Mouse (Mus musculus): ENCODE measurements at regions not wholly inside any gene's neighbourhood (a gene's known extent, or its start where the extent isn't known, plus 50 kb on each side); places are given as distances from the start of the nearest gene placed in this dataset.

GRCm38 (mm10) chr14:58494400-58494987, 424.1 kb downstream of the Fgf9 start:
- DNase-seq (ENCODE audit: low spot score) (no peak), ATAC-seq (replicated peaks; ENCODE audit: low FRiP score) (no peak)
- Histone ChIP-seq H3K36me3 (ENCODE audit: control insufficient read depth, insufficient read depth, low read length) (no peaks in the 10 kb centered on the region), H3K27ac (ENCODE audit: low read depth, low read length) (no peak overlapping the region), H3K9ac (ENCODE audit: low read length) (no peak overlapping the region), H3K27me3 (ENCODE audit: control insufficient read depth, insufficient read depth, low read length) (no peaks in the 10 kb centered on the region), H3K9me3 (ENCODE audit: control insufficient read depth, low read length) (no peaks in the 10 kb centered on the region), H3K4me2 (ENCODE audit: low read depth, low read length, severe bottlenecking) (no peak overlapping the region), H3K4me1 (replicated peaks; ENCODE audit: control insufficient read depth, insufficient read depth, low read length) (no peaks in the 10 kb centered on the region), H3K4me3 (ENCODE audit: low read depth, low read length) (no peak overlapping the region)
- WGBS, result 78% methylated on average over 5 of the region's 5 CpGs

GRCm38 (mm10) chr14:58492118-58492517, 421.8 kb downstream of the Fgf9 start:
- H3K27ac ChIP-seq (ENCODE audit: low read depth, low read length), result no peak overlapping the region
- no peak for ATAC-seq (replicated peaks; ENCODE audit: low FRiP score)
- no peaks in the 10 kb centered on the region for H3K4me1 ChIP-seq (replicated peaks; ENCODE audit: control insufficient read depth, insufficient read depth, low read length)
- H3K9me3 ChIP-seq (ENCODE audit: control insufficient read depth, low read length), result no peaks in the 10 kb centered on the region
- H3K27me3 ChIP-seq (ENCODE audit: control insufficient read depth, insufficient read depth, low read length), result no peaks in the 10 kb centered on the region
- H3K4me2 ChIP-seq (ENCODE audit: low read depth, low read length, severe bottlenecking), result no peak overlapping the region
- H3K4me3 ChIP-seq (ENCODE audit: low read depth, low read length), result no peak overlapping the region
- DNase-seq (ENCODE audit: low spot score), result no peak
- 91% methylated on average over 2 of the region's 2 CpGs for WGBS
- no peak overlapping the region for H3K9ac ChIP-seq (ENCODE audit: low read length)
- no peaks in the 10 kb centered on the region for H3K36me3 ChIP-seq (ENCODE audit: control insufficient read depth, insufficient read depth, low read length)

GRCm38 (mm10) chr14:58488803-58489202, 418.5 kb downstream of the Fgf9 start:
- Histone ChIP-seq H3K4me1 (replicated peaks; ENCODE audit: control insufficient read depth, insufficient read depth, low read length) (no peaks in the 10 kb centered on the region), H3K36me3 (ENCODE audit: control insufficient read depth, insufficient read depth, low read length) (no peaks in the 10 kb centered on the region), H3K4me2 (ENCODE audit: low read depth, low read length, severe bottlenecking) (no peak overlapping the region), H3K9me3 (ENCODE audit: control insufficient read depth, low read length) (no peaks in the 10 kb centered on the region), H3K27ac (ENCODE audit: low read depth, low read length) (no peak overlapping the region), H3K27me3 (ENCODE audit: control insufficient read depth, insufficient read depth, low read length) (no peaks in the 10 kb centered on the region), H3K9ac (ENCODE audit: low read length) (no peak overlapping the region), H3K4me3 (ENCODE audit: low read depth, low read length) (no peak overlapping the region)
- no peak for DNase-seq (ENCODE audit: low spot score)
- no peak for ATAC-seq (replicated peaks; ENCODE audit: low FRiP score)
- WGBS, result 87% methylated on average over 6 of the region's 6 CpGs

GRCm38 (mm10) chr14:58487836-58488235, 417.5 kb downstream of the Fgf9 start:
- no peak for ATAC-seq (replicated peaks; ENCODE audit: low FRiP score)
- H3K9me3 ChIP-seq (ENCODE audit: control insufficient read depth, low read length), result no peaks in the 10 kb centered on the region

GRCm38 (mm10) chr14:58480454-58480853, 410.1 kb downstream of the Fgf9 start:
- Histone ChIP-seq H3K4me3 (ENCODE audit: low read depth, low read length) (no peak overlapping the region), H3K27me3 (ENCODE audit: control insufficient read depth, insufficient read depth, low read length) (no peaks in the 10 kb centered on the region), H3K4me2 (ENCODE audit: low read depth, low read length, severe bottlenecking) (no peak overlapping the region), H3K36me3 (ENCODE audit: control insufficient read depth, insufficient read depth, low read length) (no peaks in the 10 kb centered on the region), H3K4me1 (replicated peaks; ENCODE audit: control insufficient read depth, insufficient read depth, low read length) (no peaks in the 10 kb centered on the region), H3K27ac (ENCODE audit: low read depth, low read length) (no peak overlapping the region), H3K9me3 (ENCODE audit: control insufficient read depth, low read length) (no peaks in the 10 kb centered on the region), H3K9ac (ENCODE audit: low read length) (no peak overlapping the region)
- 87% methylated on average over 2 of the region's 2 CpGs for WGBS
- DNase-seq (ENCODE audit: low spot score), result no peak
- no peak for ATAC-seq (replicated peaks; ENCODE audit: low FRiP score)

More at GRCm38 (mm10) chr14:58487836-58488235, 417.5 kb downstream of the Fgf9 start:
- Histone ChIP-seq H3K27ac (ENCODE audit: low read depth, low read length) (no peak overlapping the region), H3K4me3 (ENCODE audit: low read depth, low read length) (no peak overlapping the region), H3K4me1 (replicated peaks; ENCODE audit: control insufficient read depth, insufficient read depth, low read length) (no peaks in the 10 kb centered on the region), H3K4me2 (ENCODE audit: low read depth, low read length, severe bottlenecking) (no peak overlapping the region), H3K27me3 (ENCODE audit: control insufficient read depth, insufficient read depth, low read length) (no peaks in the 10 kb centered on the region), H3K9ac (ENCODE audit: low read length) (no peak overlapping the region), H3K36me3 (ENCODE audit: control insufficient read depth, insufficient read depth, low read length) (no peaks in the 10 kb centered on the region)
- no peak for DNase-seq (ENCODE audit: low spot score)
- 89% methylated on average over 6 of the region's 6 CpGs for WGBS

GRCm38 (mm10) chr14:58470678-58471077, 400.3 kb downstream of the Fgf9 start:
- Histone ChIP-seq H3K4me1 (replicated peaks; ENCODE audit: control insufficient read depth, insufficient read depth, low read length) (no peaks in the 10 kb centered on the region), H3K36me3 (ENCODE audit: control insufficient read depth, insufficient read depth, low read length) (no peaks in the 10 kb centered on the region), H3K4me2 (ENCODE audit: low read depth, low read length, severe bottlenecking) (no peak overlapping the region), H3K27me3 (ENCODE audit: control insufficient read depth, insufficient read depth, low read length) (no peaks in the 10 kb centered on the region), H3K4me3 (ENCODE audit: low read depth, low read length) (no peak overlapping the region), H3K27ac (ENCODE audit: low read depth, low read length) (no peak overlapping the region), H3K9me3 (ENCODE audit: control insufficient read depth, low read length) (no peaks in the 10 kb centered on the region), H3K9ac (ENCODE audit: low read length) (no peak overlapping the region)
- 55% methylated on average over 3 of the region's 3 CpGs for WGBS
- DNase-seq (ENCODE audit: low spot score), result no peak
- ATAC-seq (replicated peaks; ENCODE audit: low FRiP score), result no peak

- H3K36me3 ChIP-seq (ENCODE audit: control insufficient read depth, insufficient read depth, low read length), result no peaks in the 10 kb centered on the region
- no peak overlapping the region for H3K4me2 ChIP-seq (ENCODE audit: low read depth, low read length, severe bottlenecking)
- no peaks in the 10 kb centered on the region for H3K9me3 ChIP-seq (ENCODE audit: control insufficient read depth, low read length)
- H3K27ac ChIP-seq (ENCODE audit: low read depth, low read length), result no peak overlapping the region
- DNase-seq (ENCODE audit: low spot score), result no peak
- no peak for ATAC-seq (replicated peaks; ENCODE audit: low FRiP score)
- H3K9ac ChIP-seq (ENCODE audit: low read length), result no peak overlapping the region
- WGBS, result 81% methylated on average over 7 of the region's 7 CpGs
- no peaks in the 10 kb centered on the region for H3K4me1 ChIP-seq (replicated peaks; ENCODE audit: control insufficient read depth, insufficient read depth, low read length)
- no peaks in the 10 kb centered on the region for H3K27me3 ChIP-seq (ENCODE audit: control insufficient read depth, insufficient read depth, low read length)
- no peak overlapping the region for H3K4me3 ChIP-seq (ENCODE audit: low read depth, low read length)
Observed at GRCm38 (mm10) chr14:58468451-58468850, 398.1 kb downstream of the Fgf9 start.

- ATAC-seq (replicated peaks; ENCODE audit: low FRiP score) (no peak), DNase-seq (ENCODE audit: low spot score) (no peak)
- Histone ChIP-seq H3K9me3 (ENCODE audit: control insufficient read depth, low read length) (no peaks in the 10 kb centered on the region), H3K4me1 (replicated peaks; ENCODE audit: control insufficient read depth, insufficient read depth, low read length) (no peaks in the 10 kb centered on the region), H3K36me3 (ENCODE audit: control insufficient read depth, insufficient read depth, low read length) (no peaks in the 10 kb centered on the region), H3K4me2 (ENCODE audit: low read depth, low read length, severe bottlenecking) (no peak overlapping the region), H3K4me3 (ENCODE audit: low read depth, low read length) (no peak overlapping the region), H3K27me3 (ENCODE audit: control insufficient read depth, insufficient read depth, low read length) (no peaks in the 10 kb centered on the region), H3K27ac (ENCODE audit: low read depth, low read length) (no peak overlapping the region), H3K9ac (ENCODE audit: low read length) (no peak overlapping the region)
- WGBS, result 85% methylated on average over 5 of the region's 5 CpGs
Observed at GRCm38 (mm10) chr14:58467856-58468255, 397.5 kb downstream of the Fgf9 start.

- H3K36me3 ChIP-seq (ENCODE audit: control insufficient read depth, insufficient read depth, low read length), result no peaks in the 10 kb centered on the region
- ATAC-seq (replicated peaks; ENCODE audit: low FRiP score) (no peak), DNase-seq (ENCODE audit: low spot score) (no peak)
- no peak overlapping the region for H3K4me2 ChIP-seq (ENCODE audit: low read depth, low read length, severe bottlenecking)
- H3K27me3 ChIP-seq (ENCODE audit: control insufficient read depth, insufficient read depth, low read length), result no peaks in the 10 kb centered on the region
- H3K9me3 ChIP-seq (ENCODE audit: control insufficient read depth, low read length), result no peaks in the 10 kb centered on the region
- no peaks in the 10 kb centered on the region for H3K4me1 ChIP-seq (replicated peaks; ENCODE audit: control insufficient read depth, insufficient read depth, low read length)
- 92% methylated on average over 5 of the region's 5 CpGs for WGBS
- no peak overlapping the region for H3K9ac ChIP-seq (ENCODE audit: low read length)
- no peak overlapping the region for H3K27ac ChIP-seq (ENCODE audit: low read depth, low read length)
- H3K4me3 ChIP-seq (ENCODE audit: low read depth, low read length), result no peak overlapping the region
Observed at GRCm38 (mm10) chr14:58446776-58447354, 376.5 kb downstream of the Fgf9 start.

Data from forebrain, embryonic 11.5 days (tissue).